Mouse (Mus musculus) heart, adult 9 months (tissue): ENCODE measurements at regions not wholly inside any gene's neighbourhood (a gene's known extent, or its start where the extent isn't known, plus 50 kb on each side); places are given as distances from the start of the nearest gene placed in this dataset.
"Not testable (repeated sequence)": the region's sequence is repeated elsewhere in the genome, so short reads cannot be mapped to it uniquely, and the experiment has no call there.

Source experiments
- DNase-seq, 2 experiments: peaks; one replicate each; pipeline ENCODE4 v3.0.0; 2022; ENCODE audit warnings: low spot score in 2 of 2

GRCm38 (mm10) chrX:92981141-92981540, 305.1 kb upstream of the Arx start:
- peak; percentile 33 to 43 for DNase-seq

GRCm38 (mm10) chrX:93002236-93002976, 283.8 kb upstream of the Arx start:
- DNase-seq, result no peak

- DNase-seq, result no peak
These were observed 279.6 kb upstream of the Arx start for GRCm38 (mm10) chrX:93006681-93007080.

- DNase-seq, result no peak
These were observed 274.7 kb upstream of the Arx start for GRCm38 (mm10) chrX:93011578-93011977.

GRCm38 (mm10) chrX:93016391-93016790, 269.9 kb upstream of the Arx start:
- DNase-seq, result peak; percentile 21 to 41

GRCm38 (mm10) chrX:93041096-93041495, 245.1 kb upstream of the Arx start:
- DNase-seq, result no peak

- peak; percentile 1 to 2 for DNase-seq
These were observed 243.5 kb upstream of the Arx start for GRCm38 (mm10) chrX:93042736-93043135.

GRCm38 (mm10) chrX:93048967-93049754, 237.1 kb upstream of the Arx start:
- DNase-seq, result no peak

GRCm38 (mm10) chrX:93049755-93050143, 236.5 kb upstream of the Arx start:
- DNase-seq, result no peak

GRCm38 (mm10) chrX:93059533-93059932, 226.7 kb upstream of the Arx start:
- no peak for DNase-seq

- DNase-seq, result peak in 1 of 2 experiments; percentile 1
These were observed 217.4 kb upstream of the Arx start for GRCm38 (mm10) chrX:93068884-93069283.

- peak; percentile 5 to 27 for DNase-seq
These were observed 216.5 kb upstream of the Arx start for GRCm38 (mm10) chrX:93069569-93070289.

GRCm38 (mm10) chrX:93070290-93070611, 216.0 kb upstream of the Arx start:
- DNase-seq, result no peak

GRCm38 (mm10) chrX:93088976-93089375, 197.3 kb upstream of the Arx start:
- DNase-seq, result no peak

GRCm38 (mm10) chrX:93097551-93097950, 188.7 kb upstream of the Arx start:
- DNase-seq, result no peak

GRCm38 (mm10) chrX:93107930-93108567, 178.2 kb upstream of the Arx start:
- no peak for DNase-seq

- DNase-seq, result not testable (repeated sequence)
These were observed 131.9 kb upstream of the Arx start for GRCm38 (mm10) chrX:93154367-93154766.

GRCm38 (mm10) chrX:93159105-93159504, 127.1 kb upstream of the Arx start:
- DNase-seq, result peak in 1 of 2 experiments; percentile 3

GRCm38 (mm10) chrX:93160956-93161355, 125.3 kb upstream of the Arx start:
- no peak for DNase-seq
